Mouse (Mus musculus) testis, adult 2 months (tissue): ENCODE results near the gene Smarcc1. TPM values are rescaled to one million over a fixed set of nuclear protein-coding genes. Genes with fewer than 3 reads are reported as not detected.
A peak's percentile ranks its signal among the peaks of the same experiment; 100 is the strongest.

Source experiments
- H3K27ac ChIP-seq: fragments of 200-500 bp; 2 replicates; pipeline ENCODE4 v1.5.1; 2012; ENCODE audit warnings: low read depth, low read length; ENCODE audit not compliant: control insufficient read depth, insufficient read depth
- H3K27me3 ChIP-seq: fragments of 200-500 bp; 2 replicates; pipeline ENCODE4 v1.6.1; 2012; ENCODE audit warnings: mild to moderate bottlenecking, low read length, moderate library complexity; ENCODE audit not compliant: control insufficient read depth, insufficient read depth
- H3K36me3 ChIP-seq: fragments of 200-500 bp; 2 replicates; pipeline ENCODE4 v1.6.1; 2012; ENCODE audit warnings: mild to moderate bottlenecking, low read length; ENCODE audit not compliant: control insufficient read depth, insufficient read depth
- H3K4me1 ChIP-seq: fragments of 200-500 bp; 2 replicates; pipeline ENCODE4 v1.6.1; 2012; ENCODE audit warnings: low read length; ENCODE audit not compliant: control insufficient read depth, insufficient read depth
- H3K4me3 ChIP-seq: fragments of 200-500 bp; 2 replicates; pipeline ENCODE4 v1.5.1; 2012; ENCODE audit warnings: low read depth, mild to moderate bottlenecking, low read length, moderate library complexity, mixed read lengths; ENCODE audit not compliant: control insufficient read depth
- CTCF ChIP-seq: fragments of 200-500 bp; IDR thresholded peaks from 2 replicates; pipeline ENCODE4 v1.5.1; 2012; ENCODE audit warnings: low read depth, mild to moderate bottlenecking, inconsistent platforms, low read length, moderate library complexity; ENCODE audit not compliant: control insufficient read depth, insufficient read depth, insufficient replicate concordance
- POLR2A ChIP-seq: fragments of 200-500 bp; IDR thresholded peaks from 2 replicates; pipeline ENCODE4 v1.6.1; 2012; ENCODE audit warnings: low read depth, mild to moderate bottlenecking, inconsistent platforms, low read length, moderate library complexity; ENCODE audit not compliant: control insufficient read depth
- polyA plus RNA-seq: library from polyadenylated mRNA; depleted of rRNA; stranded (reverse); fragments of >200 nt; gene quantifications from 2 replicates; pipeline ENCODE4 v1.2.3, GENCODE M21; 2012

The Smarcc1 gene
- polyA plus RNA-seq, 1 experiment = 14.8 TPM

DNA sequence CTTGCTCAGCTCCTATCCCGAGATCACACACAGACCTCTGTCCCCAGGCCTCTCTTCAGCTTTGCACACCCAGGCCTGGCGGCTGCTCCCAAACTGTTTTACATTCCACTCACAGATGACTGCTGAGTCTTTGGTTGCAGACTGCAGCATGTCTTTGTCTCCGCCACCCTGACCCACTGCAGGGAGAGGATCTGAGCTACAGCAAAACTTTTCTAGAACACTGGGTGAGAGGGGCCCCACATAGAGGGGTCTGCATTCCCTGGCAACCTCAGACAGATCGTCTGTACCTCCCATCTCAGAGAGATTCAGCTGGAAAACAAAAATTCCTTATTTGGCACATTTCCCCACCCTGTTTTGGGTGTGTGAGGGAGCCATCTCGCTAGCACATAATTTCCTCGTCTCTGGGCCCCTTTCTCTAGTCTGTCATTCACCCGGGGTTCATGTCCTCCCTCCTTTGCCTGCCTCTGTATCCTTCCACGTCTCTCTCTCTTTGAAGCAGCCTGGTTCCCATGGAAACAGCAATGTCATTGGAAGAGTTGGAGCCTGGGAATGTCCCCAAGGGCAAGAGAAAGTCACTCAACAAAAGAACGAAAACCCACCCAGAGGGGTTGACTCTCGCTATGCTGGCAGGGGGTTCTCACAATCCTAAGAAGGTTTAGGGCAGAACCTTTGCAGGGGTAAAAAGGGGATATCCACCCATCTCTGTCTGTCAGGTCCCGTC is 132.5 kb downstream of the Smarcc1 start:
- Histone ChIP-seq H3K4me1 (peaks cover 15% of the 10 kb centered on the region), H3K27ac (no peak overlapping the region), H3K27me3 (no peaks in the 10 kb centered on the region), H3K4me3 (no peak overlapping the region), H3K36me3 (no peaks in the 10 kb centered on the region)
- no peak for TF ChIP-seq CTCF
- TF ChIP-seq POLR2A = no peak

DNA sequence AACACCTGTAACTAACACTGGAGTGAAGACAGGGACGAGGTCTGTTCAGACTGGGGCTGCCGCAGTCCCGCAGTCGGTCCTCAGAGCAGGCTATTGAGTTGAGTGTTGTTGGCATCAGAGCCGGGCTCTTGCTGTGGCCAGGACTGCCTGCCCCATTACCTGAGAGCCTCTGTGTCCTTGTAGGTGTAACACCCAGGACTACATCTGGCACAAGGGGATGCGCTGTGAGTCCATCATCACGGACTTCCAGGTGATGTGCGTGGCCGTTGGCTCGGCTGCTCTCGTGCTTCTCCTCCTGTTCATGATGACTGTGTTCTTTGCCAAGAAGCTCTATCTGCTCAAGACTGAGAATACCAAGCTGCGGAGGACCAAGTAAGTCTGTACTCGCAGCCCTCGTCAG is 133.3 kb downstream of the Smarcc1 start:
- no peaks in the 10 kb centered on the region for H3K36me3 ChIP-seq
- H3K4me1 ChIP-seq = peaks cover 10% of the 10 kb centered on the region
- TF ChIP-seq CTCF = no peak
- TF ChIP-seq POLR2A = no peak
- no peak overlapping the region for H3K4me3 ChIP-seq
- H3K27ac ChIP-seq = no peak overlapping the region
- H3K27me3 ChIP-seq = no peaks in the 10 kb centered on the region

DNA sequence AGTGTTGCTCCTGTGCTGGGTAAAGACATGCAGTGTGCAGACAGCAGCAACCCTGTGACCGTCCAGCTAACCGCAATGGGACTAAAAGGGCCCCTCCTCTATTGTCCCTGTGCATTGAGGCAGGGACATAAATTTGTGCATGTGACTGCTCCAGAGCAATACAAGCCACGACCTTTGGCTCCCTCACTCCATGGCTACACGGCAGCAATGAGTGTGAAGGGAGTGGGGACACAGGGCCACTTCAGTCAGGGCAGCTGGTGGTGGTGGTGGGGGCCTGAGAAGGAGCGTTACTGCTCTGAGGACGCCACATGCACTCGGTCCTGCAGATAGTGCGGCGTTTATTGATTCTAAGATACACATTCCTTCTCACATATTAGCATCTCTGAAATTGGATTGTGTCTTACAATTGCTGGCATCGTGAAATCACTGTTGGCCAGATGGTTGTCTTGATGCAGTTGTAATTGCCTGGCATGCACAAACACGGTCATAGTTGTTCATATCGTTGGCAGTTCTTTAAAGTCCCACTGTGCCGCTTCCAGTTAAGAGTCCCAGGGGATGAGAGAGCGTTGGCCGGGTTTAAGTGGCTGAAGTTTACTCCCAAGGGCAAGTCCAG is 138.0 kb downstream of the Smarcc1 start:
- H3K27me3 ChIP-seq = no peaks in the 10 kb centered on the region
- no peak for TF ChIP-seq CTCF
- TF ChIP-seq POLR2A = no peak
- peak overlapping the region; percentile 80 for H3K4me3 ChIP-seq
- H3K36me3 ChIP-seq = no peaks in the 10 kb centered on the region
- H3K27ac ChIP-seq = no peak overlapping the region; the same call in 1 of the 2 replicates
- peaks cover 12% of the 10 kb centered on the region for H3K4me1 ChIP-seq

DNA sequence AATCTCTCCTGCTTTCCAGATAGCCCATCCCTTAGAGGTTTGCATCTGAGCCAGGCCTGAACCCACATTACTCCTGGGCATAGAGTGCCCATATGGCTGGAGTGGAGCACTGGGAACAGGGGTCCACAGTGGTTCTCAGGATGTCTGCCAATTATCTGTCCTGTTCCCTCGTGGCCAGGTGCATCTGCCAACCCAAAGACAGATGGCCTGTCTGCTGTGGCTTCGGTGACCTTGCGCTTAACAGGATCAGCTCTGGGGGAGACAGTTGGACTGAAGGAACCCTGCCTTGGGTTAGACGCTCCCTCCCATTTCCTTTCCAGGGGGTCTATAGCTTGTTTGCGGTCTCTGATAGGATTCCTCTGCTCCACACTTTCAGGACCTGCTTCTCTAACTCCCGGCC is 141.1 kb downstream of the Smarcc1 start:
- Histone ChIP-seq H3K27me3 (no peaks in the 10 kb centered on the region), H3K36me3 (no peaks in the 10 kb centered on the region), H3K4me3 (no peak overlapping the region), H3K4me1 (peaks cover 12% of the 10 kb centered on the region), H3K27ac (no peak overlapping the region)
- TF ChIP-seq POLR2A = no peak

DNA sequence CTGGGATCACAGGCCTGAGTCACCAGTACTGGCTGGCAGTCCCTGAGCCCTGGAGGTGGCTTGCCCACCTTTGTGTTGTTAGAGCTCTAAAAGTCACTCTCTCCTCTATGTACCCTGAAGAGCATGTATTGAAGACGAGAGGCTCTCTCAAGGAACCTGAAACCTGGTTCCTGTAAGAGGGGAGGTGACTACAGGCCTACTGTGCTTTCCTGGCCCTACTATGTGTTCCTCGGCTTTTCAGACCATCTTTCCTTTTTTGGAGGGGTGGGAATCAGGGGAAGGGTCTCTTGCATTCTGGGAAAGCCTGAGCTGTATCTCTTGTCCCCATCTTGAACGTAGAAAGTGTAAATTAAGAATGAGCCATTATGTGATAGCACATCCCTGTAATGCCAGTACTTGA is 141.6 kb downstream of the Smarcc1 start:
- Histone ChIP-seq H3K4me3 (no peak overlapping the region), H3K27me3 (no peaks in the 10 kb centered on the region), H3K4me1 (peaks cover 12% of the 10 kb centered on the region), H3K27ac (no peak overlapping the region), H3K36me3 (no peaks in the 10 kb centered on the region)
- TF ChIP-seq CTCF = no peak

DNA sequence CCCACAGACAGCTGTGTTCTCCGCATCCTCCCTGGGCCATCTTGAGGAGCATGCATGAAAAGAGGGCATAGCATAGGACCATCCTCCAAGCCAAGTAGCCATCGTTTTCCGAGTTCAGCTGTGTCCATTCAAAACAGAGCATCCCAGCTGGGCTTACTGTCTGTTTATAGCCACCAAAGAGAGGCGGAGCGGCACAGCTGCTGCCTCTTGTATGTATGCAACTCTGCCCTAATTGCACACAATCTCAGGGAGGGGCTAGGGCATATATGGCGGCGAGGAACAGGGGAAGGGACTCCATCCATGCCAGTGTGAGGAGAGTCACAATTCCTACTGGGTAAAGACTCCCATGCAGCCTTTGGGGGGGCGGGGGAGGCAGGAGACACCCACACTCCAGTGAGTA is 145.7 kb downstream of the Smarcc1 start:
- TF ChIP-seq POLR2A = no peak
- no peak for TF ChIP-seq CTCF
- no peak overlapping the region for H3K27ac ChIP-seq
- no peaks in the 10 kb centered on the region for H3K4me1 ChIP-seq
- H3K4me3 ChIP-seq = no peak overlapping the region
- H3K36me3 ChIP-seq = no peaks in the 10 kb centered on the region
- H3K27me3 ChIP-seq = no peaks in the 10 kb centered on the region

DNA sequence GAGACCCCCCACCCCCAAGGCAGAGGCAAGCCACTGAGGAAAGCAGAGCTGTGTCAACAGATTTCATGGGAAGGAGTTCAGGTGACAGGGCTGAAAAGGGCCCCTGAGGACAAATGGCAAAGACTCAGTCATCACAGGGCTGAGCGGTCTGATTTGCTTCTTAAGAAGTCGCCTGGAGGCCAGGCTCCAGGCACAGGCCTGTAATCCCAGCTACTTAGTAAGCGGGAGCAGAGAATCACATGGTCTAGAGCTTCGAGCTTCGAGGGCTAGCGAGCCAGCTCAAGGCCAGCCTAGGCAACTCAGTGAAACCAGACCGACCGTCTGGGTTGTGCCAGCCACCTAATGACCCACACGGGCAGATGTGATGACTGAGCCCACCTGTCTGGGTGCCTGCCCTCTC is 147.5 kb downstream of the Smarcc1 start:
- H3K36me3 ChIP-seq = no peaks in the 10 kb centered on the region
- H3K4me3 ChIP-seq = no peak overlapping the region
- no peaks in the 10 kb centered on the region for H3K4me1 ChIP-seq
- TF ChIP-seq CTCF = no peak
- no peak for TF ChIP-seq POLR2A
- H3K27ac ChIP-seq = no peak overlapping the region
- H3K27me3 ChIP-seq = no peaks in the 10 kb centered on the region

DNA sequence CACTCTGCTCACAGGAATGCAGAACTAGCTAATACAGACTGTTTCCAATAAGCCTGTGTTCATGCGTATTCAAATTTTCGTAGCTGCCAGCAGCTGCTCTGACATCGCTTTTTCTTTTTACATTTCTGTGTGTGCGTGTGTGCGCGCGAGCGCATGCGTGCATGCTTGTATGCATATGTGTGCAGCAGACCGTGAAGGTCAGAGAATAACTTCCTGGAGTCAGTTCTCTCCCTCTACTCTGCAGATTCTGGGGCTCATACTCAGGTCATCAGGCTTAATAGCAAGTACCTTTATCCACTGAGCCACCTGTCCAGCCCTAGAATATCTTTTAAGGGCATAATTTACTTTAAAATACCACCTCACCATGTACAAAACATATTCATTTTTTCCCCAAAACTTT is 150.9 kb downstream of the Smarcc1 start:
- Histone ChIP-seq H3K27ac (no peak overlapping the region), H3K27me3 (no peaks in the 10 kb centered on the region), H3K36me3 (no peaks in the 10 kb centered on the region), H3K4me3 (no peak overlapping the region), H3K4me1 (no peaks in the 10 kb centered on the region)
- no peak for TF ChIP-seq POLR2A
- no peak for TF ChIP-seq CTCF
